Comparison of ENCODE assay signal across 9 mouse cellular contexts in genomic region chr7:116644902-116645650, GRCm38 (mm10).
DNase-seq lines count a peak whose midpoint lies in the region; ATAC-seq and TF ChIP-seq lines count a peak whose summit lies in the region.
"Had no signal": no experiment of that assay in that cellular context is flagged by ENCODE, and none has a peak within 500 bp of the region (broad histone marks: within the 10 kb centered on the region; RNA-seq: fewer than 3 reads in every experiment).

No protein-coding gene starts in this region.

- no peak overlapping the region for H3K4me2 ChIP-seq in kidney, embryonic 14.5 days (replicated peaks; ENCODE audit: low read depth, low read length)
- H3K4me2 ChIP-seq: neural tube, embryonic 13.5 days had no signal

- peak; percentile 37 for DNase-seq in kidney, adult 2 months
- no peak for DNase-seq in Patski (ENCODE audit: low read depth, low spot score)
- DNase-seq in cerebellum, postnatal 4 days (ENCODE audit: low spot score in 2 of 2) = peak; percentile 43 to 70
- peak; percentile 60 to 61 for DNase-seq in left cerebral cortex, adult 2 months (ENCODE audit: extremely low spot score in 1 of 2, low spot score in 2 of 2)

- CTCF ChIA-PET in Patski (lab: Charles Lee) = interaction anchor here (0.8 to 1.3 kb wide), 2 partner anchors 9 to 734 kb away, joined by 3 read pairs; no protein-coding TSS in a partner anchor

- no peaks in the 10 kb centered on the region for H3K9me3 ChIP-seq in kidney, embryonic 14.5 days (ENCODE audit: control insufficient read depth, low read length)
- H3K9me3 ChIP-seq: neural tube, embryonic 13.5 days had no signal

- H3K4me3 ChIP-seq in kidney, adult 2 months (ENCODE audit: insufficient read depth, low read depth, low read length) = no peak overlapping the region
- H3K4me3 ChIP-seq in kidney, embryonic 14.5 days (ENCODE audit: low read length) = no peak overlapping the region
- peak overlapping the region; percentile 43 for H3K4me3 ChIP-seq in left cerebral cortex, adult 2 months
- H3K4me3 ChIP-seq: neural tube, embryonic 13.5 days had no signal

- H3K27ac ChIP-seq in kidney, adult 2 months (ENCODE audit: insufficient read depth, low read depth, low read length) = no peak overlapping the region
- no peak overlapping the region for H3K27ac ChIP-seq in kidney, embryonic 14.5 days (ENCODE audit: low read depth, low read length)
- no peak overlapping the region for H3K27ac ChIP-seq in left cerebral cortex, adult 2 months
- H3K27ac ChIP-seq: neural tube, embryonic 13.5 days had no signal

- peak; percentile 53 for TF ChIP-seq CTCF in kidney, adult 2 months (conservative IDR thresholded peaks at IDR 0.05; ENCODE audit: insufficient read depth, insufficient read length, low read depth, low read length)
- peak; percentile 71 for TF ChIP-seq CTCF in Patski (IDR thresholded peaks at IDR 0.05)
- peak; percentile 88 for TF ChIP-seq CTCF in left cerebral cortex, adult 2 months (IDR thresholded peaks at IDR 0.05)

- intact Hi-C loops in left cerebral cortex, adult 2 months (cut with DNase I) = loop anchor here (1.0 to 10.0 kb wide), 4 partner anchors 735 to 1457 kb away; partner anchors contain the start of gene Xylt1

- no peak for ATAC-seq in kidney, embryonic 14.5 days (ENCODE audit: low FRiP score, low TSS enrichment)
- ATAC-seq in Patski = no peak
- ATAC-seq in hematopoietic stem cell, adult 5-6 weeks (replicated peaks in 1 of 2; ENCODE audit: insufficient read depth in 1 of 2, low FRiP score in 2 of 2, low TSS enrichment in 1 of 2, low read depth in 1 of 2, poor library complexity in 2 of 2, severe bottlenecking in 2 of 2) = peak; percentile 46 to 58; a peak in 1 of 4 replicates
- ATAC-seq in neutrophil, adult 5-6 weeks (ENCODE audit: extremely low read depth, insufficient number of reproducible peaks, low FRiP score, poor library complexity, severe bottlenecking) = peak; percentile 39; the same call in 1 of the 2 replicates
- no peak for ATAC-seq in erythroid progenitor cell, adult 5-6 weeks (replicated peaks; ENCODE audit: low FRiP score, poor library complexity, severe bottlenecking)

- no peaks in the 10 kb centered on the region for H3K36me3 ChIP-seq in kidney, adult 2 months (ENCODE audit: control insufficient read depth, insufficient read depth, low read length)
- H3K36me3 ChIP-seq in kidney, embryonic 14.5 days (ENCODE audit: control insufficient read depth, insufficient read depth, low read length) = no peaks in the 10 kb centered on the region
- H3K36me3 ChIP-seq: neural tube, embryonic 13.5 days had no signal

- no peak for TF ChIP-seq POLR2A in kidney, adult 2 months (IDR thresholded peaks at IDR 0.05; ENCODE audit: low read depth, low read length)

- POLR2A ChIA-PET in Patski (lab: Charles Lee) = no interaction called here

- in situ Hi-C loops in Patski (cut with MboI; ENCODE audit: low pct_unique_long_range_greater_than_20kb) = loop anchor here (10.0 kb wide), 2 partner anchors 730 to 1460 kb away; no protein-coding TSS in a partner anchor

- 47% methylated on average over 10 of the region's 10 CpGs for WGBS in kidney, adult 2 months
- WGBS in kidney, embryonic 14.5 days = 53% methylated on average over 10 of the region's 10 CpGs

- no peak overlapping the region for H3K9ac ChIP-seq in kidney, embryonic 14.5 days (ENCODE audit: low read depth, low read length)
- H3K9ac ChIP-seq: neural tube, embryonic 13.5 days had no signal

- no peaks in the 10 kb centered on the region for H3K27me3 ChIP-seq in kidney, adult 2 months (replicated peaks; ENCODE audit: control insufficient read depth, insufficient read depth, low read length)
- H3K27me3 ChIP-seq in kidney, embryonic 14.5 days (ENCODE audit: control insufficient read depth, insufficient read depth, low read length) = no peaks in the 10 kb centered on the region
- no peaks in the 10 kb centered on the region for H3K27me3 ChIP-seq in Patski
- H3K27me3 ChIP-seq: neural tube, embryonic 13.5 days had no signal

- H3K4me1 ChIP-seq in kidney, adult 2 months (ENCODE audit: control insufficient read depth, insufficient read depth, low read length) = no peaks in the 10 kb centered on the region
- no peaks in the 10 kb centered on the region for H3K4me1 ChIP-seq in kidney, embryonic 14.5 days (ENCODE audit: control insufficient read depth, insufficient read depth, low read length)

Comparison
In these comparisons a context has a peak if more than half of its experiments do, and no peak if none do; other contexts are left out.
1. ATAC-seq: peak in hematopoietic stem cell, adult 5-6 weeks (2 of 2) and neutrophil, adult 5-6 weeks (single experiment); none in kidney, embryonic 14.5 days (single experiment), Patski (single experiment) and erythroid progenitor cell, adult 5-6 weeks (single experiment).
2. Peak in every context shown above with its lines, with median percentiles within 50 percentile points of each other: CTCF ChIP-seq.